Mouse (Mus musculus): ENCODE measurements at regions not wholly inside any gene's neighbourhood (a gene's known extent, or its start where the extent isn't known, plus 50 kb on each side); places are given as distances from the start of the nearest gene placed in this dataset.

GRCm38 (mm10) chr10:126753201-126753600, 148.0 kb downstream of the Atp23 start:
- DNase-seq (ENCODE audit: low spot score in 2 of 2): no peak
- intact Hi-C loops (cut with DNase I): loop anchor here (10.0 kb wide), 2 partner anchors 218 to 418 kb away; no protein-coding TSS in a partner anchor

- intact Hi-C loops (cut with DNase I): loop anchor here (10.0 kb wide), 2 partner anchors 218 to 418 kb away; no protein-coding TSS in a partner anchor
- peak; percentile 63 to 75 for DNase-seq (ENCODE audit: low spot score in 2 of 2)
Observed at GRCm38 (mm10) chr10:126752699-126753098, 148.5 kb downstream of the Atp23 start.

- no peak for DNase-seq (ENCODE audit: low spot score in 2 of 2)
- intact Hi-C loops (cut with DNase I): no loop called here
Observed at GRCm38 (mm10) chr10:126748696-126749466, 152.3 kb downstream of the Atp23 start.

GRCm38 (mm10) chr10:126734661-126735060, 166.5 kb downstream of the Atp23 start:
- no peak for DNase-seq (ENCODE audit: low spot score in 2 of 2)
- intact Hi-C loops (cut with DNase I): no loop called here

- intact Hi-C loops (cut with DNase I): no loop called here
- DNase-seq (ENCODE audit: low spot score in 2 of 2): no peak
Observed at GRCm38 (mm10) chr10:126727840-126728239, 173.3 kb downstream of the Atp23 start.

GRCm38 (mm10) chr10:126717961-126718360, 183.2 kb downstream of the Atp23 start:
- peak in 1 of 2 experiments; percentile 11 for DNase-seq (ENCODE audit: low spot score in 2 of 2)

GRCm38 (mm10) chr10:126711758-126712157, 189.4 kb downstream of the Atp23 start:
- no peak for DNase-seq (ENCODE audit: low spot score in 2 of 2)
- intact Hi-C loops (cut with DNase I): no loop called here

More at GRCm38 (mm10) chr10:126717961-126718360, 183.2 kb downstream of the Atp23 start:
- intact Hi-C loops (cut with DNase I): no loop called here

GRCm38 (mm10) chr10:126709219-126709917, 191.8 kb downstream of the Atp23 start:
- intact Hi-C loops (cut with DNase I): no loop called here
- DNase-seq (ENCODE audit: low spot score in 2 of 2): no peak

- intact Hi-C loops (cut with DNase I): no loop called here
Observed at GRCm38 (mm10) chr10:126708730-126709129, 192.4 kb downstream of the Atp23 start.

GRCm38 (mm10) chr10:126708215-126708614, 192.9 kb downstream of the Atp23 start:
- intact Hi-C loops (cut with DNase I): no loop called here

More at GRCm38 (mm10) chr10:126708730-126709129, 192.4 kb downstream of the Atp23 start:
- peak; percentile 21 to 69 for DNase-seq (ENCODE audit: low spot score in 2 of 2)

GRCm38 (mm10) chr10:126697086-126697485, 204.1 kb downstream of the Atp23 start:
- intact Hi-C loops (cut with DNase I): no loop called here
- no peak for DNase-seq (ENCODE audit: low spot score in 2 of 2)

More at GRCm38 (mm10) chr10:126708215-126708614, 192.9 kb downstream of the Atp23 start:
- no peak for DNase-seq (ENCODE audit: low spot score in 2 of 2)

GRCm38 (mm10) chr10:126690914-126691673, 210.1 kb downstream of the Atp23 start:
- DNase-seq (ENCODE audit: low spot score in 2 of 2): no peak
- intact Hi-C loops (cut with DNase I): no loop called here

GRCm38 (mm10) chr10:126680275-126681184, 220.6 kb downstream of the Atp23 start:
- intact Hi-C loops (cut with DNase I): no loop called here

GRCm38 (mm10) chr10:126679224-126680120, 221.7 kb downstream of the Atp23 start:
- intact Hi-C loops (cut with DNase I): no loop called here

More at GRCm38 (mm10) chr10:126680275-126681184, 220.6 kb downstream of the Atp23 start:
- no peak for DNase-seq (ENCODE audit: low spot score in 2 of 2)

GRCm38 (mm10) chr10:126673437-126673836, 227.7 kb downstream of the Atp23 start:
- intact Hi-C loops (cut with DNase I): no loop called here
- DNase-seq (ENCODE audit: low spot score in 2 of 2): peak in 1 of 2 experiments; percentile 27

More at GRCm38 (mm10) chr10:126679224-126680120, 221.7 kb downstream of the Atp23 start:
- peak in 1 of 2 experiments; percentile 25 for DNase-seq (ENCODE audit: low spot score in 2 of 2)

- peak in 1 of 2 experiments; percentile 54 for DNase-seq (ENCODE audit: low spot score in 2 of 2)
- intact Hi-C loops (cut with DNase I): no loop called here
Observed at GRCm38 (mm10) chr10:126664408-126665083, 236.6 kb downstream of the Atp23 start.

GRCm38 (mm10) chr10:126663461-126664013, 237.6 kb downstream of the Atp23 start:
- intact Hi-C loops (cut with DNase I): loop anchor here (2.0 kb wide), 1 partner anchor 181 kb away; no protein-coding TSS in a partner anchor
- DNase-seq (ENCODE audit: low spot score in 2 of 2): peak in 1 of 2 experiments; percentile 22

All from left cerebral cortex, postnatal 25 days (tissue).